Comparison of ENCODE assay signal across 8 mouse cellular contexts in the genomic region with DNA sequence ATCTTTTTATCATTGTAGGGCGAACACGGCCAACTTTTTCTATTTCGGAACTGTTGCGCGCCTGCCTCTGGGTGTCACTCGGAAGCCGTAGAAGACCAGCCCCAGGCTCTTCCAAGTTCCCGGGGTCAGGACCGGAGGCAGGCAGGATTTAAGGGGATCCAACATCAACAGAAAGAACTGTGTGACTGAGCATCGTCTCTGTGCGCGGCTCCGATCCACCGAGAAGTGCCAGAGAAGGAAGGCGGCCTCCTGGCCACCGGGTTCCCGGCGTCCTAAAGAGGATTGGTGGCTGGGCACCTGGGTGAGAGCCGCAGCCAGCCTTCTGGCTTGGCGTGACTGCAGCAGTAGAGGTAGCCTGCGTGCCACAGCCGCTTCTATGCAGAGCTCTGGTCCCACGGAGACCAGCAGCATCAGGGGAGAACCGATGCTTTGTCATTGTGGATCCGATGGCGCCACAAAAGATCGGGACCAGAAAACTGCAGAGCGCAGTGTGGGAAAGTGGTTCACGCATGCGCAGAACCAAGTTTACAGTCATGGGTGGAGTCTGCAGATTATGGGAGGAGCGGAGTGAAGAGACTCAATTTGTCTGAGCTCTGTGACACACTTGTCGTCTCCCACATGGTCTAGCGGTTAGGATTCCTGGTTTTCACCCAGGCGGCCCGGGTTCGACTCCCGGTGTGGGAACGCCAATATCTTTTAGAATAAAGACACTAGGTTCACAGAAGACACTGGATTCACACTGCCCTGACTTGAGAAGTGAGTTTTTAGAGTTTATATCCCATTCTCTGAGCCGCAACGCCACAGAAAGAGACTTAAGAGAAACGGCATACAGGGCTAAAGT. TPM values are rescaled to one million over a fixed set of nuclear protein-coding genes. Genes with fewer than 3 reads are reported as not detected.
DNase-seq lines count a peak whose midpoint lies in the region; ATAC-seq and TF ChIP-seq lines count a peak whose summit lies in the region.

No protein-coding gene starts in this region.

- ATAC-seq in forebrain, embryonic 12.5 days (ENCODE audit: low FRiP score), result peak; percentile 94
- peak; percentile 85 for ATAC-seq in heart, postnatal 0 days (ENCODE audit: insufficient read depth, low read depth)
- ATAC-seq in liver, embryonic 16.5 days (ENCODE audit: low read depth), result peak; percentile 89
- peak; percentile 95 for ATAC-seq in neural tube, embryonic 13.5 days (ENCODE audit: low read depth)

- H3K36me3 ChIP-seq in E14TG2a.4 (ENCODE audit: insufficient read depth, low read length), result no peaks in the 10 kb centered on the region
- H3K36me3 ChIP-seq in forebrain, embryonic 12.5 days (replicated peaks), result no peaks in the 10 kb centered on the region
- H3K36me3 ChIP-seq in heart, postnatal 0 days (replicated peaks; ENCODE audit: control insufficient read depth, insufficient read depth, low read length), result no peaks in the 10 kb centered on the region
- H3K36me3 ChIP-seq in liver, embryonic 16.5 days (ENCODE audit: control insufficient read depth, insufficient read depth), result no peaks in the 10 kb centered on the region
- no peaks in the 10 kb centered on the region for H3K36me3 ChIP-seq in neural tube, embryonic 13.5 days
- H3K36me3 ChIP-seq in testis, adult 2 months (ENCODE audit: control insufficient read depth, insufficient read depth, low read length), result no peaks in the 10 kb centered on the region

- peak overlapping the region; percentile 56 for H3K4me2 ChIP-seq in forebrain, embryonic 12.5 days
- peak overlapping the region; percentile 91 for H3K4me2 ChIP-seq in heart, postnatal 0 days (ENCODE audit: low read depth, low read length)
- peak overlapping the region; percentile 87 for H3K4me2 ChIP-seq in liver, embryonic 16.5 days (ENCODE audit: low read depth, low read length)
- H3K4me2 ChIP-seq in neural tube, embryonic 13.5 days, result peak overlapping the region; percentile 64

- TF ChIP-seq EP300 in heart, postnatal 0 days (IDR thresholded peaks at IDR 0.05; ENCODE audit: low read depth), result peak; percentile 70

- peak overlapping the region; percentile 84 for H3K9ac ChIP-seq in forebrain, embryonic 12.5 days
- peak overlapping the region; percentile 91 for H3K9ac ChIP-seq in heart, postnatal 0 days (replicated peaks; ENCODE audit: low read depth, low read length)
- H3K9ac ChIP-seq in liver, embryonic 16.5 days (ENCODE audit: low read depth, low read length), result peak overlapping the region; percentile 87
- peak overlapping the region; percentile 88 for H3K9ac ChIP-seq in neural tube, embryonic 13.5 days

- peak; percentile 98 for DNase-seq in c-Kit-positive CD71-positive TER-119-positive erythroid progenitor cells, embryonic 14.5 days (ENCODE audit: low spot score)
- peak; percentile 92 for DNase-seq in heart, postnatal 0 days (ENCODE audit: low spot score)
- peak; percentile 92 to 95 for DNase-seq in kidney, postnatal 4 days

- under 1% methylated on average over 41 of the region's 41 CpGs for WGBS in forebrain, embryonic 12.5 days
- WGBS in heart, postnatal 0 days, result under 1% methylated on average over 41 of the region's 41 CpGs
- WGBS in liver, embryonic 16.5 days (ENCODE audit: insufficient replicate concordance), result under 1% methylated on average over 41 of the region's 41 CpGs
- under 1% methylated on average over 41 of the region's 41 CpGs for WGBS in neural tube, embryonic 13.5 days

- 0 out of 2 replicates have a peak, but pooled peaks cover 3% of the 10 kb centered on the region for H3K27me3 ChIP-seq in E14TG2a.4 (ENCODE audit: insufficient read depth, low read length)
- H3K27me3 ChIP-seq in forebrain, embryonic 12.5 days, result no peaks in the 10 kb centered on the region
- no peaks in the 10 kb centered on the region for H3K27me3 ChIP-seq in heart, postnatal 0 days (ENCODE audit: control insufficient read depth, insufficient read depth, low read length)
- no peaks in the 10 kb centered on the region for H3K27me3 ChIP-seq in liver, embryonic 16.5 days (ENCODE audit: control insufficient read depth, insufficient read depth, low read depth, low read length)
- no peaks in the 10 kb centered on the region for H3K27me3 ChIP-seq in neural tube, embryonic 13.5 days
- H3K27me3 ChIP-seq in testis, adult 2 months (ENCODE audit: control insufficient read depth, insufficient read depth, low read length), result no peaks in the 10 kb centered on the region

- peak overlapping the region; percentile 94 for H3K4me3 ChIP-seq in E14TG2a.4 (replicated peaks; ENCODE audit: low read length)
- H3K4me3 ChIP-seq in forebrain, embryonic 12.5 days (replicated peaks), result peak overlapping the region; percentile 64
- peak overlapping the region; percentile 90 for H3K4me3 ChIP-seq in heart, postnatal 0 days (ENCODE audit: low read depth, low read length)
- H3K4me3 ChIP-seq in liver, embryonic 16.5 days (ENCODE audit: low read depth, low read length), result peak overlapping the region; percentile 88
- peak overlapping the region; percentile 65 for H3K4me3 ChIP-seq in neural tube, embryonic 13.5 days
- H3K4me3 ChIP-seq in testis, adult 2 months (ENCODE audit: control insufficient read depth, low read depth, low read length), result peak overlapping the region; percentile 83

- no peak for TF ChIP-seq CTCF in E14TG2a.4 (conservative IDR thresholded peaks at IDR 0.05; ENCODE audit: low read length)
- TF ChIP-seq CTCF in heart, postnatal 0 days (IDR thresholded peaks at IDR 0.05; ENCODE audit: low read depth), result peak; percentile 57
- TF ChIP-seq CTCF in testis, adult 2 months (IDR thresholded peaks at IDR 0.05; ENCODE audit: control insufficient read depth, insufficient read depth, insufficient replicate concordance, low read depth, low read length), result peak; percentile 23; the same call in 1 of the 2 replicates

- TF ChIP-seq POLR2A in testis, adult 2 months (IDR thresholded peaks at IDR 0.05; ENCODE audit: control insufficient read depth, low read depth, low read length), result peak; percentile 75; the same call in 1 of the 2 replicates

- no peaks in the 10 kb centered on the region for H3K9me3 ChIP-seq in E14TG2a.4 (ENCODE audit: low read length)
- no peaks in the 10 kb centered on the region for H3K9me3 ChIP-seq in forebrain, embryonic 12.5 days
- no peaks in the 10 kb centered on the region for H3K9me3 ChIP-seq in heart, postnatal 0 days (replicated peaks; ENCODE audit: control insufficient read depth, low read length)
- H3K9me3 ChIP-seq in liver, embryonic 16.5 days (replicated peaks; ENCODE audit: control insufficient read depth, low read length), result no peaks in the 10 kb centered on the region
- no peaks in the 10 kb centered on the region for H3K9me3 ChIP-seq in neural tube, embryonic 13.5 days

- peaks cover 54% of the 10 kb centered on the region for H3K4me1 ChIP-seq in E14TG2a.4 (replicated peaks; ENCODE audit: low read depth, low read length)
- peaks cover 28% of the 10 kb centered on the region for H3K4me1 ChIP-seq in forebrain, embryonic 12.5 days
- peaks cover 18% of the 10 kb centered on the region for H3K4me1 ChIP-seq in heart, postnatal 0 days (ENCODE audit: control insufficient read depth, insufficient read depth)
- peaks cover 24% of the 10 kb centered on the region for H3K4me1 ChIP-seq in liver, embryonic 16.5 days (ENCODE audit: control insufficient read depth, low read depth, low read length)
- peaks cover 17% of the 10 kb centered on the region for H3K4me1 ChIP-seq in neural tube, embryonic 13.5 days (replicated peaks)
- H3K4me1 ChIP-seq in testis, adult 2 months (ENCODE audit: control insufficient read depth, insufficient read depth, low read length), result peaks cover 18% of the 10 kb centered on the region

- peak overlapping the region; percentile 99 for H3K27ac ChIP-seq in forebrain, embryonic 12.5 days
- H3K27ac ChIP-seq in heart, postnatal 0 days (ENCODE audit: low read depth), result peak overlapping the region; percentile 100
- peak overlapping the region; percentile 94 for H3K27ac ChIP-seq in liver, embryonic 16.5 days (ENCODE audit: low read length)
- peak overlapping the region; percentile 98 for H3K27ac ChIP-seq in neural tube, embryonic 13.5 days (replicated peaks)
- peak overlapping the region; percentile 94 for H3K27ac ChIP-seq in testis, adult 2 months (ENCODE audit: control insufficient read depth, insufficient read depth, low read depth, low read length)

RNA-seq across cellular contexts. Expression of gene Nufip1, which starts 41.7 kb away (rescaled TPM):
- 18.5 and 19.0 TPM in 2 replicates for polyA plus RNA-seq in forebrain, embryonic 12.5 days (2016; fragmentation: Nextera tagmentation; extraction: Ambion mirVana)
- 6.0 and 6.5 TPM in 2 replicates for total RNA-seq in heart, postnatal 0 days (2014; rRNA removed; ENCODE audit: low replicate concordance)
- 5.4 and 6.0 TPM in 2 replicates for polyA plus RNA-seq in heart, postnatal 0 days (2015; fragmentation: Nextera tagmentation; extraction: Ambion mirVana)
- 4.3 and 5.0 TPM in 2 replicates for polyA plus RNA-seq in liver, embryonic 16.5 days (2015; fragmentation: Nextera tagmentation; extraction: Ambion mirVana)
- 13.3 and 14.3 TPM in 2 replicates for polyA plus RNA-seq in neural tube, embryonic 13.5 days (2015; fragmentation: Nextera tagmentation; extraction: Ambion mirVana)
- polyA plus RNA-seq in testis, adult 2 months (2012; rRNA removed), result 2.5 and 2.7 TPM in 2 replicates

RNA-seq across cellular contexts. Expression of gene Gpalpp1, which starts 41.8 kb away (rescaled TPM):
- polyA plus RNA-seq in forebrain, embryonic 12.5 days (2016; fragmentation: Nextera tagmentation; extraction: Ambion mirVana), result 19.0 and 20.3 TPM in 2 replicates
- total RNA-seq in heart, postnatal 0 days (2014; rRNA removed; ENCODE audit: low replicate concordance), result 8.8 and 11.4 TPM in 2 replicates
- 5.8 and 6.2 TPM in 2 replicates for polyA plus RNA-seq in heart, postnatal 0 days (2015; fragmentation: Nextera tagmentation; extraction: Ambion mirVana)
- polyA plus RNA-seq in liver, embryonic 16.5 days (2015; fragmentation: Nextera tagmentation; extraction: Ambion mirVana), result 4.5 and 4.6 TPM in 2 replicates
- 12.2 and 12.5 TPM in 2 replicates for polyA plus RNA-seq in neural tube, embryonic 13.5 days (2015; fragmentation: Nextera tagmentation; extraction: Ambion mirVana)
- 1.7 TPM in 2 replicates for polyA plus RNA-seq in testis, adult 2 months (2012; rRNA removed)

Comparison
In these comparisons a context has a peak if more than half of its experiments do, and no peak if none do; other contexts are left out.
1. Peak in every context shown above with its lines: DNase-seq, ATAC-seq, H3K4me3 ChIP-seq and H3K27ac ChIP-seq.